Mouse (Mus musculus): Measurements from ENCODE around the gene Oard1. TPM values are rescaled to one million over a fixed set of nuclear protein-coding genes. Genes with fewer than 3 reads are reported as not detected.

The Oard1 gene
- polyA plus RNA-seq, 1 experiment, result 76.1 TPM

DNA sequence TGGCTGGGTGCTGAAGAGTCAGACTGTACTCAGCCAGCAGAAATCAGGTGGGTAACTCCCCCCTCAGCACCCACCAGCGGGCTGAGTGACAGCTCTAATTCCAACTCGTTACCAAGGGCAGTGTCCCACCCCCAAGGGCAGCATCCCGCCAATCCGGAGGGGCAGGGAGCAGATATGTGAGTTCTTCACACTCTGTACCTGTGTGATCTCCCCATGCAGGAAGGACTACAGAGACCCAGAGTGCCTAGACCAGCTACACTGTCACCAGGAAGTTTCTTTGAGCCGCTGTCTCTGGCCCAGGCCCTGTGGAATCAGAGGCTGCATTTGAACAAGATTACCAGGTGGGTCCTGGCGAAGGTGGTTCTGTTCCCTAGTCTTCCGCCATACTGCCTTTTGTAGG lies 44.4 kb downstream of the Oard1 start:
- Histone ChIP-seq H3K4me1 (ENCODE audit: control insufficient read depth, insufficient read depth, low read length) (peaks cover 4% of the 10 kb centered on the region), H3K4me3 (ENCODE audit: low read depth, low read length) (peak overlapping the region; percentile 53), H3K36me3 (ENCODE audit: control insufficient read depth, insufficient read depth, low read length, poor library complexity, severe bottlenecking) (no peaks in the 10 kb centered on the region), H3K9me3 (replicated peaks; ENCODE audit: control insufficient read depth, insufficient read depth, low read length, poor library complexity, severe bottlenecking) (no peaks in the 10 kb centered on the region), H3K9ac (ENCODE audit: low read depth, poor library complexity, severe bottlenecking) (no peak overlapping the region; the same call in 1 of the 2 replicates), H3K27me3 (ENCODE audit: control insufficient read depth, insufficient read depth, low read length, poor library complexity, severe bottlenecking) (no peaks in the 10 kb centered on the region), H3K27ac (ENCODE audit: insufficient read depth, low read length) (no peak overlapping the region)
- TF ChIP-seq CTCF (IDR thresholded peaks at IDR 0.05; ENCODE audit: low read depth, low read length), result no peak
- no peak for TF ChIP-seq POLR2A (IDR thresholded peaks at IDR 0.05; ENCODE audit: insufficient read depth, low read length)

DNA sequence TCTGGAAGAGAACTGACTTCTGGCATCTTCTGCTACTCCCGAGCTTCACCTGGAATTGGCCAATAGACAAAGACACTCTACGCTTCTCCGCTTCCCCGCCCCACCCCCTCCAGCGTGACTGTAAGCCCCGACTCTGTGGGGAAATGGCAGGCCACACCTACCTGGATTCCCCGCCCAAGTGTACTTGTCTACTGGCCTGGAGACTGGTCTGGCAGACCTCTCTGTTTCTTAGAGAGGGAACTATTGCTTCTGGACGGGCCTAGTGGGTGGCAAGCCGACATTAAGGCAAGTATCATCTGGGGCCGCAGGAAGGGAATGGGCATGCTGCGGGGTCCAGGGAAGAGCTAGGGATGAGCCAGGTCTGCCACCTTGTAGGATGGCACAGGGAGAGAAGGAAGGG lies 44.9 kb downstream of the Oard1 start, which contains the start of gene Unc5cl:
Gene Unc5cl (plus strand): TSS at position 214 of the 400 bp plus-strand sequence.
- Histone ChIP-seq H3K4me1 (ENCODE audit: control insufficient read depth, insufficient read depth, low read length) (peaks cover 4% of the 10 kb centered on the region), H3K27ac (ENCODE audit: insufficient read depth, low read length) (no peak within 1 kb of the TSS), H3K36me3 (ENCODE audit: control insufficient read depth, insufficient read depth, low read length, poor library complexity, severe bottlenecking) (no peaks in the 10 kb centered on the region), H3K27me3 (ENCODE audit: control insufficient read depth, insufficient read depth, low read length, poor library complexity, severe bottlenecking) (no peaks in the 10 kb centered on the region), H3K9me3 (replicated peaks; ENCODE audit: control insufficient read depth, insufficient read depth, low read length, poor library complexity, severe bottlenecking) (no peaks in the 10 kb centered on the region), H3K9ac (ENCODE audit: low read depth, poor library complexity, severe bottlenecking) (no peak within 1 kb of the TSS; the same call in 1 of the 2 replicates), H3K4me3 (ENCODE audit: low read depth, low read length) (peak within 1 kb of the TSS; percentile 53)
- TF ChIP-seq CTCF (IDR thresholded peaks at IDR 0.05; ENCODE audit: low read depth, low read length) (no peak), EP300 (IDR thresholded peaks at IDR 0.05; ENCODE audit: insufficient read depth, low read depth, low read length) (0 out of 2 replicates have a peak, but pooled peaks have one; percentile 19), POLR2A (IDR thresholded peaks at IDR 0.05; ENCODE audit: insufficient read depth, low read length) (no peak)

DNA sequence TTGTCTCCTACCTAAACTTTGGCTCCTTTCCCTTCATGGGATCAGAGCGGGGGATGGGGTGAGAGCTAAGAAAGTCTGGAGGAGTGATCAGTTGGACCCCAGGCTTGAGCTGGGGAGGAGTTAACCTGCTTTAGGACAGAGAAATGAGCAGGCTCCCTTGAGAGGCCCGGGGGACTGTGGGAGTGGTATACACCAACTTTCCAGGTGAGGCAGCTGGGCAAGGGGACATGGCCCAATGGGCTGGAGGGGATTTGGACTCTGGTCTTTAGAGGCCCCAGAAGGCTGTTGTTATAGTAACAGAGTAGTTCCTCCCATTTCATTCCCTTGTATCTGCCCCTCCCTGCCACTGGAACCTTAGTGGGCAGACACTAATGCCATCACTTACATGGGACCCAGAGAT lies 46.1 kb downstream of the Oard1 start:
- Histone ChIP-seq H3K36me3 (ENCODE audit: control insufficient read depth, insufficient read depth, low read length, poor library complexity, severe bottlenecking) (no peaks in the 10 kb centered on the region), H3K27ac (ENCODE audit: insufficient read depth, low read length) (no peak overlapping the region), H3K9me3 (replicated peaks; ENCODE audit: control insufficient read depth, insufficient read depth, low read length, poor library complexity, severe bottlenecking) (no peaks in the 10 kb centered on the region), H3K9ac (ENCODE audit: low read depth, poor library complexity, severe bottlenecking) (no peak overlapping the region), H3K4me3 (ENCODE audit: low read depth, low read length) (no peak overlapping the region), H3K27me3 (ENCODE audit: control insufficient read depth, insufficient read depth, low read length, poor library complexity, severe bottlenecking) (no peaks in the 10 kb centered on the region), H3K4me1 (ENCODE audit: control insufficient read depth, insufficient read depth, low read length) (peaks cover 4% of the 10 kb centered on the region)
- TF ChIP-seq EP300 (IDR thresholded peaks at IDR 0.05; ENCODE audit: insufficient read depth, low read depth, low read length), result no peak
- TF ChIP-seq CTCF (IDR thresholded peaks at IDR 0.05; ENCODE audit: low read depth, low read length), result no peak
- TF ChIP-seq POLR2A (IDR thresholded peaks at IDR 0.05; ENCODE audit: insufficient read depth, low read length), result no peak

DNA sequence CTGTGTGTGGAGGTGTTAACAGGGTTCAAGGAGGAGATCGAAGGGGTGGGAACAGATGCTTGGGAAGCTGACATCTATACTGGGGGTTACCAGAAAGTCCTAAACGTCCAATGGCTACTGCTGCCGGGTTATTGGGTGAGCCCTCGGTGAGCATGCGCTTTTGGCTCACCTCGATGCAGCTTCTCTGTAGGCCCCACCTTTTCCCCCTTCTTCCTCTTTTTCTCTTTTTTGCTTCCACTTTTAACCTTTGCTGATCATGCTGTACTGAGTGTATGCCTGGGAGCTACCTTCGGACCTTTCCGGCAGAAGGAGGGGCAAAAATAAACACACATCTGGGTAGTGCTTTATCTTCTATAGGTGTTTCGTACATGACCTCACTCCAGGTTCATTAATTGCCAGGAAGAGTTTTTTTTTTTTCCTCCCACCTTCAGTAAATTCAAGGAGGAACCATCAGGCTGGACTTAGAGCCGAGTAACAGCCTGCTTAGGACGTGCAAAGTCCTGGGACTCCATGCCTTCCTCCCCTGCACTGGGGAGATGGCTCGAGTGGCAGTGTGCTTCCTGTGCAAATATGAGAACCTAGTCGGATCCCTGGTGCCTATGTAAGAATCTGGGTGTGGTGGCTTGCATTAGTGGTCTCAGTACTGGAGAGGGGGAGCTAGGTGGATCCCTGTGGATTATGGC lies 48.3 kb downstream of the Oard1 start:
- H3K9me3 ChIP-seq (replicated peaks; ENCODE audit: control insufficient read depth, insufficient read depth, low read length, poor library complexity, severe bottlenecking), result no peaks in the 10 kb centered on the region
- no peak overlapping the region for H3K9ac ChIP-seq (ENCODE audit: low read depth, poor library complexity, severe bottlenecking)
- TF ChIP-seq EP300 (IDR thresholded peaks at IDR 0.05; ENCODE audit: insufficient read depth, low read depth, low read length) (no peak), POLR2A (IDR thresholded peaks at IDR 0.05; ENCODE audit: insufficient read depth, low read length) (no peak), CTCF (IDR thresholded peaks at IDR 0.05; ENCODE audit: low read depth, low read length) (no peak)
- H3K36me3 ChIP-seq (ENCODE audit: control insufficient read depth, insufficient read depth, low read length, poor library complexity, severe bottlenecking), result no peaks in the 10 kb centered on the region
- no peak overlapping the region for H3K27ac ChIP-seq (ENCODE audit: insufficient read depth, low read length)
- H3K4me1 ChIP-seq (ENCODE audit: control insufficient read depth, insufficient read depth, low read length), result no peaks in the 10 kb centered on the region
- H3K27me3 ChIP-seq (ENCODE audit: control insufficient read depth, insufficient read depth, low read length, poor library complexity, severe bottlenecking), result no peaks in the 10 kb centered on the region
- H3K4me3 ChIP-seq (ENCODE audit: low read depth, low read length), result no peak overlapping the region

DNA sequence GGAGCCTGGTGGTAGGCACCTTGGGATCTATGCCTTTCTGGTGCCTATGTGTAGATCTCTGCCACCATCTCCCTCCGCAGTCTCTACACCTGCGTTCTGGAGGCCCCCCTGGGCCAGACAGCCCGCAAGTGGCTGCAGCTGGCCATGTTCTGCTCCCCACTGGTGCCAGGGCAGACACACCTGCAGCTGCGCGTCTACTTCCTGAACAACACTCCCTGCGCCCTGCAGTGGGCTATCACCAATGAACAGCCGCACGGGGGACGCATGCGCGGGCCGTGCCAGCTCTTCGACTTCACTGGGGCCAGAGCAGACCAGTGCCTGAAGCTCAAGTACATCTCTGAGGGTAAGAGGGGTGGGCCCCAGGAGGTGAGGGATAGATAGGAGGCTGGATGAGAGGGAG lies 52.3 kb downstream of the Oard1 start:
- TF ChIP-seq EP300 (IDR thresholded peaks at IDR 0.05; ENCODE audit: insufficient read depth, low read depth, low read length), result no peak
- no peak for TF ChIP-seq CTCF (IDR thresholded peaks at IDR 0.05; ENCODE audit: low read depth, low read length)
- no peak for TF ChIP-seq POLR2A (IDR thresholded peaks at IDR 0.05; ENCODE audit: insufficient read depth, low read length)
- no peak overlapping the region for H3K4me3 ChIP-seq (ENCODE audit: low read depth, low read length)
- no peaks in the 10 kb centered on the region for H3K4me1 ChIP-seq (ENCODE audit: control insufficient read depth, insufficient read depth, low read length)
- no peaks in the 10 kb centered on the region for H3K36me3 ChIP-seq (ENCODE audit: control insufficient read depth, insufficient read depth, low read length, poor library complexity, severe bottlenecking)
- no peaks in the 10 kb centered on the region for H3K27me3 ChIP-seq (ENCODE audit: control insufficient read depth, insufficient read depth, low read length, poor library complexity, severe bottlenecking)
- no peaks in the 10 kb centered on the region for H3K9me3 ChIP-seq (replicated peaks; ENCODE audit: control insufficient read depth, insufficient read depth, low read length, poor library complexity, severe bottlenecking)
- no peak overlapping the region for H3K27ac ChIP-seq (ENCODE audit: insufficient read depth, low read length)
- H3K9ac ChIP-seq (ENCODE audit: low read depth, poor library complexity, severe bottlenecking), result no peak overlapping the region

DNA sequence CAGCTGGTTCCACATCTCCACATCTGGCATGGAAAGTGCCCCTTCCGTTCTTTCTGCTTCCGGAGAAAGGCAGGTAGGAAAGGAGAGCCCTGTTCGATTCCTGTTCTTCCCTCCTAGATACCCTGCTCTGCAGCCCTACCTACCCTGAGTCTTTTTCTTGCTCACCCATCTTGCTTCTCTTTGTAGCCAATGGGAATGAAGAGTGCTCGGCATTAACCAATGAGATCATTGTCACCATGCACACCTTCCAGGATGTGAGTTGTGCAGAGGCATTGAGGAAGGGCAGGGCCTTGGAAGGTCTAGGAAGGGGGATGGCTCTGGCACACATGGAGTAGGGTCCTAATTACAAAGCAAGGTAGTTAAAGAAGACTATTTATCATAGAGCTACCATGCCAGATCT lies 53.6 kb downstream of the Oard1 start:
- Histone ChIP-seq H3K9ac (ENCODE audit: low read depth, poor library complexity, severe bottlenecking) (no peak overlapping the region), H3K4me1 (ENCODE audit: control insufficient read depth, insufficient read depth, low read length) (no peaks in the 10 kb centered on the region), H3K4me3 (ENCODE audit: low read depth, low read length) (no peak overlapping the region), H3K9me3 (replicated peaks; ENCODE audit: control insufficient read depth, insufficient read depth, low read length, poor library complexity, severe bottlenecking) (no peaks in the 10 kb centered on the region), H3K36me3 (ENCODE audit: control insufficient read depth, insufficient read depth, low read length, poor library complexity, severe bottlenecking) (no peaks in the 10 kb centered on the region), H3K27ac (ENCODE audit: insufficient read depth, low read length) (no peak overlapping the region), H3K27me3 (ENCODE audit: control insufficient read depth, insufficient read depth, low read length, poor library complexity, severe bottlenecking) (no peaks in the 10 kb centered on the region)
- no peak for TF ChIP-seq CTCF (IDR thresholded peaks at IDR 0.05; ENCODE audit: low read depth, low read length)
- TF ChIP-seq POLR2A (IDR thresholded peaks at IDR 0.05; ENCODE audit: insufficient read depth, low read length), result no peak
- TF ChIP-seq EP300 (IDR thresholded peaks at IDR 0.05; ENCODE audit: insufficient read depth, low read depth, low read length), result no peak

Other genes starting within 250 kb of the Oard1 start
- 0.15 TPM in 1 of 2 replicates, not detected in the other for gene A530064D06Rik, start 242.7 kb upstream of the Oard1 start, polyA plus RNA-seq (2011; ENCODE audit: insufficient read depth, insufficient read length, low read depth, missing spikeins)
- not detected in 2 replicates for gene Trem1, start 177.2 kb upstream of the Oard1 start, polyA plus RNA-seq (2011; ENCODE audit: insufficient read depth, insufficient read length, low read depth, missing spikeins)
- gene Trem3, start 162.2 kb upstream of the Oard1 start, polyA plus RNA-seq (2011; ENCODE audit: insufficient read depth, insufficient read length, low read depth, missing spikeins), result not detected in 2 replicates
- not detected in 2 replicates for gene Treml4, start 145.7 kb upstream of the Oard1 start, polyA plus RNA-seq (2011; ENCODE audit: insufficient read depth, insufficient read length, low read depth, missing spikeins)
- gene Treml2, start 110.5 kb upstream of the Oard1 start, polyA plus RNA-seq (2011; ENCODE audit: insufficient read depth, insufficient read length, low read depth, missing spikeins), result 0.70 and 0.79 TPM in 2 replicates
- not detected in 2 replicates for gene B430306N03Rik, start 93.9 kb upstream of the Oard1 start, polyA plus RNA-seq (2011; ENCODE audit: insufficient read depth, insufficient read length, low read depth, missing spikeins)
- gene Trem2, start 63.6 kb upstream of the Oard1 start, polyA plus RNA-seq (2011; ENCODE audit: insufficient read depth, insufficient read length, low read depth, missing spikeins), result not detected in 2 replicates
- gene Treml1, start 50.1 kb upstream of the Oard1 start, polyA plus RNA-seq (2011; ENCODE audit: insufficient read depth, insufficient read length, low read depth, missing spikeins), result not detected in 2 replicates
- 47.2 and 60.1 TPM in 2 replicates for gene Nfya, start 108 bp upstream of the Oard1 start, polyA plus RNA-seq (2011; ENCODE audit: insufficient read depth, insufficient read length, low read depth, missing spikeins)
- gene Apobec2, start 22.9 kb downstream of the Oard1 start, polyA plus RNA-seq (2011; ENCODE audit: insufficient read depth, insufficient read length, low read depth, missing spikeins), result 4.7 and 5.8 TPM in 2 replicates
- 1.5 and 2.6 TPM in 2 replicates for gene Tspo2, start 41.5 kb downstream of the Oard1 start, polyA plus RNA-seq (2011; ENCODE audit: insufficient read depth, insufficient read length, low read depth, missing spikeins)
- 0.90 and 1.4 TPM in 2 replicates for gene Unc5cl, start 44.9 kb downstream of the Oard1 start, polyA plus RNA-seq (2011; ENCODE audit: insufficient read depth, insufficient read length, low read depth, missing spikeins)